ENCODE assay signal across 12 mouse cellular contexts in genomic region chr5:139208871-139209684, GRCm38 (mm10). TPM values are rescaled to one million over a fixed set of nuclear protein-coding genes. Genes with fewer than 3 reads are reported as not detected.
DNase-seq lines count a peak whose midpoint lies in the region; ATAC-seq and TF ChIP-seq lines count a peak whose summit lies in the region.
"Had no signal": no experiment of that assay in that cellular context is flagged by ENCODE, and none has a peak within 500 bp of the region (broad histone marks: within the 10 kb centered on the region; RNA-seq: fewer than 3 reads in every experiment).

No protein-coding gene starts in this region.

- H3K27me3 ChIP-seq in kidney, embryonic 16.5 days (ENCODE audit: insufficient read depth, low read length) = no peaks in the 10 kb centered on the region
- no peaks in the 10 kb centered on the region for H3K27me3 ChIP-seq in ES-Bruce4 (ENCODE audit: control insufficient read depth, insufficient read depth, low read length, poor library complexity, severe bottlenecking)
- H3K27me3 ChIP-seq in forebrain, embryonic 16.5 days (replicated peaks; ENCODE audit: control insufficient read depth, insufficient read depth, low read length) = no peaks in the 10 kb centered on the region

- intact Hi-C loops in left cerebral cortex, postnatal 4 days (cut with DNase I) = no loop called here
- intact Hi-C loops in gastrocnemius, postnatal 36 days (cut with DNase I) = loop anchor here (5.0 kb wide), 1 partner anchor 38 kb away; no protein-coding TSS in a partner anchor

- no peaks in the 10 kb centered on the region for H3K4me1 ChIP-seq in kidney, embryonic 16.5 days (ENCODE audit: insufficient read depth, low read length)
- peaks cover 2% of the 10 kb centered on the region for H3K4me1 ChIP-seq in ES-Bruce4 (ENCODE audit: control insufficient read depth, insufficient read depth, low read length)
- H3K4me1 ChIP-seq in forebrain, embryonic 16.5 days (replicated peaks; ENCODE audit: control insufficient read depth, insufficient read depth, low read length) = peaks cover 3% of the 10 kb centered on the region

- H3K36me3 ChIP-seq in kidney, embryonic 16.5 days (ENCODE audit: insufficient read depth, low read length) = peaks cover 3% of the 10 kb centered on the region; the same call in 1 of the 2 replicates
- 0 out of 2 replicates have a peak, but pooled peaks cover 5% of the 10 kb centered on the region for H3K36me3 ChIP-seq in ES-Bruce4 (ENCODE audit: control insufficient read depth, insufficient read depth, low read length, poor library complexity, severe bottlenecking)
- H3K36me3 ChIP-seq in forebrain, embryonic 16.5 days (ENCODE audit: control insufficient read depth, insufficient read depth) = 0 out of 2 replicates have a peak, but pooled peaks cover 2% of the 10 kb centered on the region

- 91% methylated on average over 10 of the region's 10 CpGs for WGBS in kidney, embryonic 16.5 days
- WGBS in forebrain, embryonic 16.5 days = 90% methylated on average over 10 of the region's 10 CpGs

- no peak overlapping the region for H3K9ac ChIP-seq in kidney, embryonic 16.5 days (replicated peaks; ENCODE audit: low read length)
- H3K9ac ChIP-seq in ES-Bruce4 (ENCODE audit: low read depth, poor library complexity, severe bottlenecking) = no peak overlapping the region
- no peak overlapping the region for H3K9ac ChIP-seq in forebrain, embryonic 16.5 days (replicated peaks; ENCODE audit: low read depth, low read length)

- ATAC-seq in kidney, embryonic 16.5 days (ENCODE audit: low FRiP score, low TSS enrichment) = no peak
- ATAC-seq in forebrain, embryonic 16.5 days = no peak
- ATAC-seq: midbrain, embryonic 16.5 days had no signal

- peak; percentile 35 to 50 for DNase-seq in kidney, postnatal 25 days
- peak; percentile 69 for DNase-seq in cerebellum, adult 11-12 months
- DNase-seq in kidney, postnatal 36 days = peak; percentile 38 to 53
- no peak for DNase-seq in left cerebral cortex, postnatal 4 days
- no peak for DNase-seq in gastrocnemius, postnatal 36 days
- DNase-seq: right cerebral cortex, postnatal 14 days had no signal

- no peaks in the 10 kb centered on the region for H3K9me3 ChIP-seq in kidney, embryonic 16.5 days (ENCODE audit: low read length)
- H3K9me3 ChIP-seq in ES-Bruce4 (replicated peaks; ENCODE audit: control insufficient read depth, insufficient read depth, low read length, poor library complexity, severe bottlenecking) = peaks cover 16% of the 10 kb centered on the region
- H3K9me3 ChIP-seq in forebrain, embryonic 16.5 days (ENCODE audit: control insufficient read depth, low read length) = no peaks in the 10 kb centered on the region
- H3K9me3 ChIP-seq: embryonic facial prominence, embryonic 10.5 days had no signal

- TF ChIP-seq CTCF in ES-Bruce4 (IDR thresholded peaks at IDR 0.05; ENCODE audit: low read depth, low read length) = peak; percentile 28

- no peak for TF ChIP-seq EP300 in ES-Bruce4 (IDR thresholded peaks at IDR 0.05; ENCODE audit: insufficient read depth, low read depth, low read length)

- H3K4me2 ChIP-seq in kidney, embryonic 16.5 days (replicated peaks; ENCODE audit: low read depth, low read length) = no peak overlapping the region
- no peak overlapping the region for H3K4me2 ChIP-seq in forebrain, embryonic 16.5 days (ENCODE audit: low read length)
- H3K4me2 ChIP-seq: heart, embryonic 11.5 days had no signal

- H3K27ac ChIP-seq in kidney, embryonic 16.5 days (ENCODE audit: low read length) = no peak overlapping the region
- no peak overlapping the region for H3K27ac ChIP-seq in ES-Bruce4 (ENCODE audit: insufficient read depth, low read length)
- no peak overlapping the region for H3K27ac ChIP-seq in forebrain, embryonic 16.5 days (ENCODE audit: low read length)
- H3K27ac ChIP-seq: embryonic facial prominence, embryonic 10.5 days had no signal

- no peak for TF ChIP-seq POLR2A in ES-Bruce4 (IDR thresholded peaks at IDR 0.05; ENCODE audit: insufficient read depth, low read length)

- no peak overlapping the region for H3K4me3 ChIP-seq in kidney, embryonic 16.5 days (ENCODE audit: low read length)
- no peak overlapping the region for H3K4me3 ChIP-seq in ES-Bruce4 (ENCODE audit: low read depth, low read length)
- H3K4me3 ChIP-seq in forebrain, embryonic 16.5 days (replicated peaks; ENCODE audit: low read length) = no peak overlapping the region
- H3K4me3 ChIP-seq: embryonic facial prominence, embryonic 10.5 days had no signal

RNA-seq across cellular contexts. Expression of gene Sun1, which starts 8.6 kb away (rescaled TPM):
- 62.0 and 62.8 TPM in 2 replicates for polyA plus RNA-seq in kidney, embryonic 16.5 days (2015; fragmentation: Nextera tagmentation; extraction: Ambion mirVana)
- polyA plus RNA-seq in ES-Bruce4 (2011; ENCODE audit: insufficient read depth, insufficient read length, low read depth, missing spikeins) = 74.1 and 84.2 TPM in 2 replicates
- 10 to 100 TPM; 77.1 to 81.6 TPM for total RNA-seq in left cerebral cortex, postnatal 4 days (2021)
- 10 to 100 TPM; 32.6 to 37.6 TPM for total RNA-seq in gastrocnemius, postnatal 36 days (2021)
- 56.3 and 60.7 TPM in 2 replicates for polyA plus RNA-seq in forebrain, embryonic 16.5 days (2015; fragmentation: Nextera tagmentation; extraction: Ambion mirVana)

RNA-seq across cellular contexts. Expression of gene Get4, which starts 43.0 kb away (rescaled TPM):
- polyA plus RNA-seq in kidney, embryonic 16.5 days (2015; fragmentation: Nextera tagmentation; extraction: Ambion mirVana) = 148 and 161 TPM in 2 replicates
- 55.9 and 67.7 TPM in 2 replicates for polyA plus RNA-seq in ES-Bruce4 (2011; ENCODE audit: insufficient read depth, insufficient read length, low read depth, missing spikeins)
- 10 to 100 TPM; 54.8 to 59.8 TPM for total RNA-seq in left cerebral cortex, postnatal 4 days (2021)
- total RNA-seq in gastrocnemius, postnatal 36 days (2021) = 10 to 100 TPM; 28.3 to 29.4 TPM
- polyA plus RNA-seq in forebrain, embryonic 16.5 days (2015; fragmentation: Nextera tagmentation; extraction: Ambion mirVana) = 133 and 135 TPM in 2 replicates

RNA-seq across cellular contexts. Expression of gene Dnaaf5, which starts 59.1 kb away (rescaled TPM):
- 7.2 and 9.1 TPM in 2 replicates for polyA plus RNA-seq in kidney, embryonic 16.5 days (2015; fragmentation: Nextera tagmentation; extraction: Ambion mirVana)
- 21.6 and 22.6 TPM in 2 replicates for polyA plus RNA-seq in ES-Bruce4 (2011; ENCODE audit: insufficient read depth, insufficient read length, low read depth, missing spikeins)
- 10 to 100 TPM in 1 of 2 experiments, 1 to 10 TPM in 1; 7.8 to 11.4 TPM for total RNA-seq in left cerebral cortex, postnatal 4 days (2021)
- 10 to 100 TPM; 13.5 to 14.4 TPM for total RNA-seq in gastrocnemius, postnatal 36 days (2021)
- polyA plus RNA-seq in forebrain, embryonic 16.5 days (2015; fragmentation: Nextera tagmentation; extraction: Ambion mirVana) = 2.7 and 3.3 TPM in 2 replicates

RNA-seq across cellular contexts. Expression of gene Prkar1b, which starts 59.3 kb away (rescaled TPM):
- polyA plus RNA-seq in kidney, embryonic 16.5 days (2015; fragmentation: Nextera tagmentation; extraction: Ambion mirVana) = 24.6 and 28.8 TPM in 2 replicates
- 8.2 and 9.4 TPM in 2 replicates for polyA plus RNA-seq in ES-Bruce4 (2011; ENCODE audit: insufficient read depth, insufficient read length, low read depth, missing spikeins)
- total RNA-seq in left cerebral cortex, postnatal 4 days (2021) = 100 to 1,000 TPM; 366 to 388 TPM
- 1 to 10 TPM; 1.2 to 1.5 TPM for total RNA-seq in gastrocnemius, postnatal 36 days (2021)
- polyA plus RNA-seq in forebrain, embryonic 16.5 days (2015; fragmentation: Nextera tagmentation; extraction: Ambion mirVana) = 208 and 245 TPM in 2 replicates

Comparison
In these comparisons a context has a peak if more than half of its experiments do, and no peak if none do; other contexts are left out.
1. DNase-seq: peak in kidney, postnatal 25 days (2 of 2), cerebellum, adult 11-12 months (single experiment) and kidney, postnatal 36 days (2 of 2); none in left cerebral cortex, postnatal 4 days (single experiment) and gastrocnemius, postnatal 36 days (0 of 2).